ENCODE assay signal across 9 mouse cellular contexts in the genomic region with DNA sequence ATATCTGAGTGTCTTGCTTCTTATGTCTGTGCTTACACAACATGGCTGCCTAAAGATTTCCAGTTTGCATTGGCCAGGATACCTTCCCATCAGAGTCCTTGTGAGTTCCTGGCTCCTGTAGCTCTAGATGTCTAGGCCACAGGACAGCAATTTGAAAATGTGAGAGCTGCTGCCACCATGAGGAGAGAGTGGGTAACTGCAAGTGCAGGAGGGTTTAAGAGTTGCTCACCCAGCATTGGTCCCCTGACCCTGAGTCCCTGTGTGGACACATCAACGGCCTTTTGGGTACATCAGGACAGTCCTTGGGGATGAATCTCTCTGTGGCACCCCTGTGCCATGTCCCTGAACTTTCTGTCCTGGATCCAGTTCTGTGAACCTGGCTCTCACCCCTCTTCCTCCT.
DNase-seq lines count a peak whose midpoint lies in the region; ATAC-seq and TF ChIP-seq lines count a peak whose summit lies in the region.
"Had no signal": no experiment of that assay in that cellular context is flagged by ENCODE, and none has a peak within 500 bp of the region (broad histone marks: within the 10 kb centered on the region; RNA-seq: fewer than 3 reads in every experiment).

No protein-coding gene starts in this region.

- 11% methylated on average over 1 of the region's 1 CpGs for WGBS in forebrain, embryonic 15.5 days
- 7% methylated on average over 1 of the region's 1 CpGs for WGBS in lung, adult 2 months
- 17% methylated on average over 1 of the region's 1 CpGs for WGBS in olfactory bulb, adult 2 months

- DNase-seq in G1E (ENCODE audit: low spot score), result peak; percentile 62
- peak; percentile 80 to 84 for DNase-seq in heart, postnatal 36 days
- DNase-seq in layer of hippocampus, adult 8-10 months (ENCODE audit: low spot score in 2 of 2), result peak; percentile 61 to 84
- peak; percentile 77 for DNase-seq in lung, adult 2 months
- peak; percentile 53 for DNase-seq in testis, postnatal 14 days (ENCODE audit: low spot score)

- H3K4me3 ChIP-seq in G1E (ENCODE audit: low read depth, low read length), result no peak overlapping the region
- no peak overlapping the region for H3K4me3 ChIP-seq in forebrain, embryonic 15.5 days
- no peak overlapping the region for H3K4me3 ChIP-seq in lung, adult 2 months (replicated peaks; ENCODE audit: extremely low read depth, low read depth, low read length)
- no peak overlapping the region for H3K4me3 ChIP-seq in olfactory bulb, adult 2 months (ENCODE audit: insufficient read depth, low read depth, low read length)
- H3K4me3 ChIP-seq: megakaryocyte, embryonic 14.5 days had no signal

- H3K4me1 ChIP-seq in G1E (ENCODE audit: insufficient read depth, low read depth, low read length), result peaks cover 37% of the 10 kb centered on the region
- H3K4me1 ChIP-seq in forebrain, embryonic 15.5 days, result no peaks in the 10 kb centered on the region
- peaks cover 41% of the 10 kb centered on the region for H3K4me1 ChIP-seq in lung, adult 2 months (ENCODE audit: control insufficient read depth, insufficient read depth, low read length)
- no peaks in the 10 kb centered on the region for H3K4me1 ChIP-seq in olfactory bulb, adult 2 months (ENCODE audit: control insufficient read depth, insufficient read depth, low read length)

- intact Hi-C loops in heart, postnatal 36 days (cut with DNase I), result loop anchor here (1.0 to 10.0 kb wide), 5 partner anchors 27 to 463 kb away; no protein-coding TSS in a partner anchor

- H3K9me3 ChIP-seq in G1E (replicated peaks), result no peaks in the 10 kb centered on the region
- no peaks in the 10 kb centered on the region for H3K9me3 ChIP-seq in forebrain, embryonic 15.5 days
- H3K9me3 ChIP-seq: megakaryocyte, embryonic 14.5 days had no signal

- no peaks in the 10 kb centered on the region for H3K27me3 ChIP-seq in G1E (ENCODE audit: insufficient read depth, low read length)
- H3K27me3 ChIP-seq in forebrain, embryonic 15.5 days, result no peaks in the 10 kb centered on the region
- H3K27me3 ChIP-seq: megakaryocyte, embryonic 14.5 days had no signal

- no peak overlapping the region for H3K4me2 ChIP-seq in forebrain, embryonic 15.5 days (replicated peaks)

- peak; percentile 82 for ATAC-seq in G1E (ENCODE audit: extremely low read depth, insufficient number of reproducible peaks, low FRiP score, poor library complexity, severe bottlenecking)
- peak; percentile 74 for ATAC-seq in cerebellum, adult (ENCODE audit: insufficient number of reproducible peaks, low FRiP score, low TSS enrichment)
- peak; percentile 67 for ATAC-seq in forebrain, embryonic 15.5 days (replicated peaks)

- no peak overlapping the region for H3K9ac ChIP-seq in forebrain, embryonic 15.5 days (replicated peaks)

- TF ChIP-seq POLR2A in lung, adult 2 months (IDR thresholded peaks at IDR 0.05; ENCODE audit: borderline replicate concordance, extremely low read depth, low read depth, low read length), result no peak
- TF ChIP-seq POLR2A in olfactory bulb, adult 2 months (IDR thresholded peaks at IDR 0.05; ENCODE audit: insufficient read depth, low read depth, low read length), result no peak

- TF ChIP-seq CTCF in G1E (IDR thresholded peaks at IDR 0.05; ENCODE audit: low read depth, low read length), result peak; percentile 95
- TF ChIP-seq CTCF in lung, adult 2 months (IDR thresholded peaks at IDR 0.05; ENCODE audit: insufficient read depth, low read length), result peak; percentile 93
- TF ChIP-seq CTCF in olfactory bulb, adult 2 months (IDR thresholded peaks at IDR 0.05; ENCODE audit: insufficient read depth, low read depth, low read length), result 0 out of 2 replicates have a peak, but pooled peaks have one; percentile 36

- H3K27ac ChIP-seq in forebrain, embryonic 15.5 days (replicated peaks), result no peak overlapping the region
- no peak overlapping the region for H3K27ac ChIP-seq in olfactory bulb, adult 2 months (ENCODE audit: insufficient read depth, low read depth, low read length)

- peaks cover 91% of the 10 kb centered on the region for H3K36me3 ChIP-seq in G1E (replicated peaks)
- H3K36me3 ChIP-seq in forebrain, embryonic 15.5 days, result no peaks in the 10 kb centered on the region

Comparison
In these comparisons a context has a peak if more than half of its experiments do, and no peak if none do; other contexts are left out.
1. CTCF ChIP-seq: peak in every context shown above with its lines; median percentile 95 in G1E; 93 in lung, adult 2 months; 36 in olfactory bulb, adult 2 months.